Mouse (Mus musculus): ENCODE measurements around the gene Ppara. TPM values are rescaled to one million over a fixed set of nuclear protein-coding genes. Genes with fewer than 3 reads are reported as not detected.

Ppara gene
- total and polyA plus RNA-seq, 2 experiments from 2014 or later, result 11.6 to 33.4 TPM

DNA sequence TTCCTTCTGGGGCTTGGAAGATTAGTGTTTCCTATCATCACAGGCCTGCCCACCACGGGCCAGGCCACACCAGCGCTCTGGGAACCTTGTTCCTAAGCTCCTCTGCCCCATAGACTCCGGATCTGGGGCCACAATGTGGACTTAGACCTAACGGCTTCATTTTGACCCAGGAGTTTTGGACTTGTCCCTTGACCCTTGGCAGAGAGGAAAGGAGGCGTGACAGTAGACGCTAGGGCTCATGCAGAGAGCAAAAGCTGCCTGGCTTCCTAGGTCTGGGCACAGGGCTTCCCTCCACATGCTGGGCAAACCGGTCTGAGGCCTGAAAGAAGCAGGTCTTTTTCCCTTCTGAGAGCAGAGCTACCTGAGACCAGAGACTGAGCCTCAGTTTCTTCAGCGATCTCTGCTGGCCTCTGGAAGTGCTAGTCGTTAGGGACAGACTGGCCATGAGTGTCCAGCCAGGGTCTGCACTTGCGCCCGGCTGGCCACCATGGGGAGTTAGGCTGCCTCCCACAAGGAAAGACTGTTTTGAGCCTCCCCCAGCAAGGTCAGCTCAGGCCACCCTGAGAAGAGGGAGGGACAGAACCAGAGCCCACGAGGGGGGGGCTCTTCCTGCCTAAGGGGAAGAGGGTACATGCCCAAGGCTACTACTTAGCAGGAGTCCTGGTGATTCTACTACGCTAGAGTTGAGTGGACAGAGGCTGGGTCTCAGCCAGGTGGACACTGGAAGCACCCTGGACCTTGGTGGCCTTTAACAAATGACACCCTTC is 29.0 kb upstream of the Ppara start:
- DNase-seq (ENCODE audit: low spot score) (no peak), ATAC-seq (ENCODE audit: insufficient read depth, low read depth) (no peak)
- no peak overlapping the region for H3K4me3 ChIP-seq (ENCODE audit: low read depth, low read length)
- no peak overlapping the region for H3K9ac ChIP-seq (replicated peaks; ENCODE audit: low read depth, low read length)
- no peak overlapping the region for H3K4me2 ChIP-seq (ENCODE audit: low read depth, low read length)
- H3K27me3 ChIP-seq (ENCODE audit: control insufficient read depth, insufficient read depth, low read length), result no peaks in the 10 kb centered on the region
- TF ChIP-seq EP300 (IDR thresholded peaks at IDR 0.05; ENCODE audit: low read depth), result no peak
- H3K27ac ChIP-seq (ENCODE audit: low read depth), result peak overlapping the region; percentile 27; the same call in 1 of the 2 replicates
- 79% methylated on average over 13 of the region's 13 CpGs for WGBS
- H3K36me3 ChIP-seq (replicated peaks; ENCODE audit: control insufficient read depth, insufficient read depth, low read length), result peaks cover 65% of the 10 kb centered on the region
- H3K9me3 ChIP-seq (replicated peaks; ENCODE audit: control insufficient read depth, low read length), result no peaks in the 10 kb centered on the region
- peaks cover 10% of the 10 kb centered on the region for H3K4me1 ChIP-seq (ENCODE audit: control insufficient read depth, insufficient read depth)

DNA sequence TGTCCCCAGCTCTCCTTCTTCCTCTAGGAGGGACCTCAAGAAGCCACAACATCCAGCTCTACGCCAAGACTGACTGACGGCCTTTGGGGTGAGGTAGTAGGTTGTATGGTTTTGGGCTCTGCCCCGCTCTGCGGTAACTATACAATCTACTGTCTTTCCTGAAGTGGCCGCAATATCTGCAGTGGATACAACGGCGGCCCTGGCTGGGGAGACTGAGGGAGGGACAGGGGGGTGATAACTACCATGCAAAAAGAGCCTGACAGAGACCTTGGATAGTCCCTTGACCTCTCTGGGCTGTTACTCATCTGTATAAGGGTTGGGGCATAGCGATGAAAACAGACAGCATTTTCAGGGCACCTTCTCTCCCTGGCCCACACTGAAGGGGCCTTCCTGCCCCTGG is 28.3 kb upstream of the Ppara start:
- TF ChIP-seq EP300 (IDR thresholded peaks at IDR 0.05; ENCODE audit: low read depth) (no peak), CTCF (IDR thresholded peaks at IDR 0.05; ENCODE audit: low read depth) (no peak)
- no peak overlapping the region for H3K9ac ChIP-seq (replicated peaks; ENCODE audit: low read depth, low read length)
- ATAC-seq (ENCODE audit: insufficient read depth, low read depth) (no peak), DNase-seq (ENCODE audit: low spot score) (no peak)
- no peaks in the 10 kb centered on the region for H3K9me3 ChIP-seq (replicated peaks; ENCODE audit: control insufficient read depth, low read length)
- H3K4me2 ChIP-seq (ENCODE audit: low read depth, low read length), result no peak overlapping the region
- H3K27me3 ChIP-seq (ENCODE audit: control insufficient read depth, insufficient read depth, low read length), result no peaks in the 10 kb centered on the region
- H3K27ac ChIP-seq (ENCODE audit: low read depth), result no peak overlapping the region
- WGBS, result 86% methylated on average over 8 of the region's 8 CpGs
- peaks cover 57% of the 10 kb centered on the region for H3K36me3 ChIP-seq (replicated peaks; ENCODE audit: control insufficient read depth, insufficient read depth, low read length)
- peaks cover 10% of the 10 kb centered on the region for H3K4me1 ChIP-seq (ENCODE audit: control insufficient read depth, insufficient read depth)
- H3K4me3 ChIP-seq (ENCODE audit: low read depth, low read length), result no peak overlapping the region

DNA sequence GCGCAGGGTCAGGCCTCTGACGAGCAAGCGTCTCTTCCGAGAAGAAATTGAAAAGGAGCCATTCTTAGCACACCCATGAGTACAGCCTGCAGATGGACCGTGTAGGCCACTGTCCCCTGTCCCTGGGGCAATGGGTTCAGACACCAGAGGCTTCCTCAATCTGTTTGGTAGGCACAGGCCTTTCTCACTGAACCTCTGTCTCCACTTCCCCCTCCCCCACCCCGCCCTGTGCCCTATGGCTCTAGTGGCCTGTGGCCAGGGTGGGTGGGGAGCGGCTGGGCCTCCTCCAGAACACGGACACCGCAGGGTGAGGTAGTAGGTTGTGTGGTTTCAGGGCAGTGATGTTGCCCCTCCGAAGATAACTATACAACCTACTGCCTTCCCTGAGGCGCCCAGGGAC is 27.8 kb upstream of the Ppara start:
- DNase-seq (ENCODE audit: low spot score) (no peak), ATAC-seq (ENCODE audit: insufficient read depth, low read depth) (no peak)
- no peak for TF ChIP-seq CTCF (IDR thresholded peaks at IDR 0.05; ENCODE audit: low read depth)
- TF ChIP-seq EP300 (IDR thresholded peaks at IDR 0.05; ENCODE audit: low read depth), result no peak
- Histone ChIP-seq H3K27ac (ENCODE audit: low read depth) (no peak overlapping the region), H3K4me1 (ENCODE audit: control insufficient read depth, insufficient read depth) (peaks cover 10% of the 10 kb centered on the region), H3K4me3 (ENCODE audit: low read depth, low read length) (no peak overlapping the region), H3K27me3 (ENCODE audit: control insufficient read depth, insufficient read depth, low read length) (no peaks in the 10 kb centered on the region), H3K9ac (replicated peaks; ENCODE audit: low read depth, low read length) (no peak overlapping the region), H3K36me3 (replicated peaks; ENCODE audit: control insufficient read depth, insufficient read depth, low read length) (peaks cover 52% of the 10 kb centered on the region), H3K4me2 (ENCODE audit: low read depth, low read length) (no peak overlapping the region), H3K9me3 (replicated peaks; ENCODE audit: control insufficient read depth, low read length) (no peaks in the 10 kb centered on the region)
- WGBS, result 91% methylated on average over 11 of the region's 11 CpGs

DNA sequence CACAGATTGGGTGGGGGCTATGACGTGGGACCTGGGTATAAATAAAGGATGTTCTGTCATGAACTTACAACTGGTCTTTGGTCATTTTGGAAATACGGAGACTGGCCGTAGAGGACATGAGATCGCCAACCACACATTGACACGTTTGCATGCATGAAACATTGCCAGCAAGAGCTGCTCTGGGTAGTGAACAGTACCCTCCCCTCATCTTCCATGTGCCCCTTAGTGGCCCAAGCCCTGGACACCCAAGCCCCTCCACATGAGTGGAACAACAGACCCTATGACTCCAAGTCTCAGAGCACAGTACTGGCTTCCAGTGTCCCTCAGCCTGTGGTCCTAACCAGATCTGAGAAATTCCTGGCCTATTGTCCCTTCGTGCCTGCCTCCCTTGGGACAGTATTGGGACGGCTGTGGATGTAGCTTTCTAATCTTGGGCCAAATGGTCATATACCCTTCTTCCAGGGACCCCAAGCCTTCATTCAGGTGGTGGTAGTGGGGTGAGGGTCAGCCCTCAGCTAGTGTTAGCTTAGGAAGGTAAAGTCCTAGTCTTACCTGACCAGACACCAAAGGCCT is 27.2 kb upstream of the Ppara start:
- Histone ChIP-seq H3K36me3 (replicated peaks; ENCODE audit: control insufficient read depth, insufficient read depth, low read length) (peaks cover 47% of the 10 kb centered on the region), H3K9me3 (replicated peaks; ENCODE audit: control insufficient read depth, low read length) (no peaks in the 10 kb centered on the region), H3K27me3 (ENCODE audit: control insufficient read depth, insufficient read depth, low read length) (no peaks in the 10 kb centered on the region), H3K9ac (replicated peaks; ENCODE audit: low read depth, low read length) (no peak overlapping the region), H3K27ac (ENCODE audit: low read depth) (no peak overlapping the region), H3K4me2 (ENCODE audit: low read depth, low read length) (no peak overlapping the region), H3K4me1 (ENCODE audit: control insufficient read depth, insufficient read depth) (peaks cover 10% of the 10 kb centered on the region), H3K4me3 (ENCODE audit: low read depth, low read length) (no peak overlapping the region)
- no peak for DNase-seq (ENCODE audit: low spot score)
- WGBS, result 73% methylated on average over 7 of the region's 7 CpGs
- TF ChIP-seq CTCF (IDR thresholded peaks at IDR 0.05; ENCODE audit: low read depth) (no peak), EP300 (IDR thresholded peaks at IDR 0.05; ENCODE audit: low read depth) (no peak)
- ATAC-seq (ENCODE audit: insufficient read depth, low read depth), result no peak

DNA sequence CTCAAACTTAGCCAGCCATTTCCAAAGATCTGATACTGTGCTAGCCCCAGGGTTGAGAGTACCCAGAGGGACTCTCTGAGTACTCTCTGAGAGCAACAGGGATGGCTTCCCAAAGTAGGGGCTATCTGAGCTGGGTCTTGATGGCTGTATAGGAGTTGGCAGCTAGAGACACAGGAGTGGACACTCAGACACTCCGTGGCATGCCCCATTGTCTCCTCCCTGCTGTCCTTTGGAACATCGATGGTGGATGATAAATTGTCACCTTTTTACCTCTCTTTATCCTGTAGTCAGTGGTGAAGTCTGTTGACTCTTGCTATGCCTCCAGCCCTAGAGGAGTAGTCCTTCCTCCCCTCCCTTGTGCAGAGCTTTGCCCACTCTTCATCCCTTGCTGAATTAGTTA is 26.6 kb upstream of the Ppara start:
- no peak for TF ChIP-seq CTCF (IDR thresholded peaks at IDR 0.05; ENCODE audit: low read depth)
- no peak for TF ChIP-seq EP300 (IDR thresholded peaks at IDR 0.05; ENCODE audit: low read depth)
- Histone ChIP-seq H3K4me1 (ENCODE audit: control insufficient read depth, insufficient read depth) (peaks cover 10% of the 10 kb centered on the region), H3K9me3 (replicated peaks; ENCODE audit: control insufficient read depth, low read length) (no peaks in the 10 kb centered on the region), H3K4me2 (ENCODE audit: low read depth, low read length) (no peak overlapping the region), H3K4me3 (ENCODE audit: low read depth, low read length) (no peak overlapping the region), H3K27me3 (ENCODE audit: control insufficient read depth, insufficient read depth, low read length) (no peaks in the 10 kb centered on the region), H3K9ac (replicated peaks; ENCODE audit: low read depth, low read length) (no peak overlapping the region), H3K27ac (ENCODE audit: low read depth) (no peak overlapping the region), H3K36me3 (replicated peaks; ENCODE audit: control insufficient read depth, insufficient read depth, low read length) (peaks cover 40% of the 10 kb centered on the region)
- DNase-seq (ENCODE audit: low spot score) (no peak), ATAC-seq (ENCODE audit: insufficient read depth, low read depth) (no peak)
- 82% methylated on average over 2 of the region's 2 CpGs for WGBS

Data from heart, postnatal 0 days (tissue).